Mouse (Mus musculus): Measurements from ENCODE around the gene Agtr1a. TPM values are rescaled to one million over a fixed set of nuclear protein-coding genes. Genes with fewer than 3 reads are reported as not detected.

Agtr1a gene
- 1.3 and 1.9 TPM in 2 replicates for polyA plus RNA-seq (2011; ENCODE audit: insufficient read depth, insufficient read length, low read depth, missing spikeins)

GRCm38 (mm10) chr13:30336148-30336801 lies at the start of gene Agtr1a:
TSS of gene Agtr1a (plus strand) at chr13:30336441.
- H3K27me3 ChIP-seq (ENCODE audit: control insufficient read depth, insufficient read depth, low read length, poor library complexity, severe bottlenecking), result no peaks in the 10 kb centered on the region
- H3K36me3 ChIP-seq (ENCODE audit: control insufficient read depth, insufficient read depth, low read length, poor library complexity, severe bottlenecking), result no peaks in the 10 kb centered on the region
- no peak for TF ChIP-seq CTCF (IDR thresholded peaks at IDR 0.05; ENCODE audit: low read depth, low read length)
- no peak for TF ChIP-seq POLR2A (IDR thresholded peaks at IDR 0.05; ENCODE audit: insufficient read depth, low read length)
- TF ChIP-seq EP300 (IDR thresholded peaks at IDR 0.05; ENCODE audit: insufficient read depth, low read depth, low read length), result no peak
- no peak within 1 kb of the TSS for H3K27ac ChIP-seq (ENCODE audit: insufficient read depth, low read length)
- no peaks in the 10 kb centered on the region for H3K4me1 ChIP-seq (ENCODE audit: control insufficient read depth, insufficient read depth, low read length)
- H3K9ac ChIP-seq (ENCODE audit: low read depth, poor library complexity, severe bottlenecking), result peak within 1 kb of the TSS; percentile 59
- peak within 1 kb of the TSS; percentile 55 for H3K4me3 ChIP-seq (ENCODE audit: low read depth, low read length)
- no peaks in the 10 kb centered on the region for H3K9me3 ChIP-seq (replicated peaks; ENCODE audit: control insufficient read depth, insufficient read depth, low read length, poor library complexity, severe bottlenecking)

GRCm38 (mm10) chr13:30310221-30310620 lies 26.0 kb upstream of the Agtr1a start:
- TF ChIP-seq POLR2A (IDR thresholded peaks at IDR 0.05; ENCODE audit: insufficient read depth, low read length) (no peak), CTCF (IDR thresholded peaks at IDR 0.05; ENCODE audit: low read depth, low read length) (no peak), EP300 (IDR thresholded peaks at IDR 0.05; ENCODE audit: insufficient read depth, low read depth, low read length) (no peak)
- no peaks in the 10 kb centered on the region; the same call in 1 of the 2 replicates for H3K9me3 ChIP-seq (replicated peaks; ENCODE audit: control insufficient read depth, insufficient read depth, low read length, poor library complexity, severe bottlenecking)
- H3K4me3 ChIP-seq (ENCODE audit: low read depth, low read length), result no peak overlapping the region
- H3K9ac ChIP-seq (ENCODE audit: low read depth, poor library complexity, severe bottlenecking), result no peak overlapping the region
- no peak overlapping the region for H3K27ac ChIP-seq (ENCODE audit: insufficient read depth, low read length)
- H3K27me3 ChIP-seq (ENCODE audit: control insufficient read depth, insufficient read depth, low read length, poor library complexity, severe bottlenecking), result no peaks in the 10 kb centered on the region
- no peaks in the 10 kb centered on the region for H3K36me3 ChIP-seq (ENCODE audit: control insufficient read depth, insufficient read depth, low read length, poor library complexity, severe bottlenecking)
- no peaks in the 10 kb centered on the region for H3K4me1 ChIP-seq (ENCODE audit: control insufficient read depth, insufficient read depth, low read length)

GRCm38 (mm10) chr13:30324669-30325346 lies 11.4 kb upstream of the Agtr1a start:
- Histone ChIP-seq H3K9me3 (replicated peaks; ENCODE audit: control insufficient read depth, insufficient read depth, low read length, poor library complexity, severe bottlenecking) (no peaks in the 10 kb centered on the region), H3K27me3 (ENCODE audit: control insufficient read depth, insufficient read depth, low read length, poor library complexity, severe bottlenecking) (no peaks in the 10 kb centered on the region), H3K27ac (ENCODE audit: insufficient read depth, low read length) (no peak overlapping the region), H3K4me1 (ENCODE audit: control insufficient read depth, insufficient read depth, low read length) (no peaks in the 10 kb centered on the region), H3K4me3 (ENCODE audit: low read depth, low read length) (no peak overlapping the region), H3K36me3 (ENCODE audit: control insufficient read depth, insufficient read depth, low read length, poor library complexity, severe bottlenecking) (no peaks in the 10 kb centered on the region), H3K9ac (ENCODE audit: low read depth, poor library complexity, severe bottlenecking) (no peak overlapping the region)
- TF ChIP-seq CTCF (IDR thresholded peaks at IDR 0.05; ENCODE audit: low read depth, low read length), result no peak

GRCm38 (mm10) chr13:30331061-30331460 lies 5.2 kb upstream of the Agtr1a start:
- Histone ChIP-seq H3K4me1 (ENCODE audit: control insufficient read depth, insufficient read depth, low read length) (no peaks in the 10 kb centered on the region), H3K9ac (ENCODE audit: low read depth, poor library complexity, severe bottlenecking) (no peak overlapping the region), H3K4me3 (ENCODE audit: low read depth, low read length) (no peak overlapping the region), H3K9me3 (replicated peaks; ENCODE audit: control insufficient read depth, insufficient read depth, low read length, poor library complexity, severe bottlenecking) (no peaks in the 10 kb centered on the region), H3K27ac (ENCODE audit: insufficient read depth, low read length) (no peak overlapping the region), H3K27me3 (ENCODE audit: control insufficient read depth, insufficient read depth, low read length, poor library complexity, severe bottlenecking) (no peaks in the 10 kb centered on the region), H3K36me3 (ENCODE audit: control insufficient read depth, insufficient read depth, low read length, poor library complexity, severe bottlenecking) (no peaks in the 10 kb centered on the region)
- TF ChIP-seq CTCF (IDR thresholded peaks at IDR 0.05; ENCODE audit: low read depth, low read length) (no peak), EP300 (IDR thresholded peaks at IDR 0.05; ENCODE audit: insufficient read depth, low read depth, low read length) (no peak), POLR2A (IDR thresholded peaks at IDR 0.05; ENCODE audit: insufficient read depth, low read length) (no peak)

- H3K4me1 ChIP-seq (ENCODE audit: control insufficient read depth, insufficient read depth, low read length), result no peaks in the 10 kb centered on the region
- TF ChIP-seq CTCF (IDR thresholded peaks at IDR 0.05; ENCODE audit: low read depth, low read length), result no peak
- TF ChIP-seq POLR2A (IDR thresholded peaks at IDR 0.05; ENCODE audit: insufficient read depth, low read length), result no peak
- TF ChIP-seq EP300 (IDR thresholded peaks at IDR 0.05; ENCODE audit: insufficient read depth, low read depth, low read length), result no peak
- H3K9me3 ChIP-seq (replicated peaks; ENCODE audit: control insufficient read depth, insufficient read depth, low read length, poor library complexity, severe bottlenecking), result no peaks in the 10 kb centered on the region
- no peak overlapping the region for H3K9ac ChIP-seq (ENCODE audit: low read depth, poor library complexity, severe bottlenecking)
- no peak overlapping the region for H3K4me3 ChIP-seq (ENCODE audit: low read depth, low read length)
- no peaks in the 10 kb centered on the region for H3K36me3 ChIP-seq (ENCODE audit: control insufficient read depth, insufficient read depth, low read length, poor library complexity, severe bottlenecking)
- no peak overlapping the region for H3K27ac ChIP-seq (ENCODE audit: insufficient read depth, low read length)
- H3K27me3 ChIP-seq (ENCODE audit: control insufficient read depth, insufficient read depth, low read length, poor library complexity, severe bottlenecking), result no peaks in the 10 kb centered on the region
Observed at GRCm38 (mm10) chr13:30331851-30332250, 4.4 kb upstream of the Agtr1a start.

GRCm38 (mm10) chr13:30332581-30332980 lies 3.7 kb upstream of the Agtr1a start:
- no peaks in the 10 kb centered on the region for H3K4me1 ChIP-seq (ENCODE audit: control insufficient read depth, insufficient read depth, low read length)
- H3K9me3 ChIP-seq (replicated peaks; ENCODE audit: control insufficient read depth, insufficient read depth, low read length, poor library complexity, severe bottlenecking), result no peaks in the 10 kb centered on the region
- no peaks in the 10 kb centered on the region for H3K36me3 ChIP-seq (ENCODE audit: control insufficient read depth, insufficient read depth, low read length, poor library complexity, severe bottlenecking)
- no peak overlapping the region for H3K4me3 ChIP-seq (ENCODE audit: low read depth, low read length)
- H3K9ac ChIP-seq (ENCODE audit: low read depth, poor library complexity, severe bottlenecking), result no peak overlapping the region
- no peak overlapping the region for H3K27ac ChIP-seq (ENCODE audit: insufficient read depth, low read length)
- TF ChIP-seq CTCF (IDR thresholded peaks at IDR 0.05; ENCODE audit: low read depth, low read length) (no peak), EP300 (IDR thresholded peaks at IDR 0.05; ENCODE audit: insufficient read depth, low read depth, low read length) (no peak)
- no peaks in the 10 kb centered on the region for H3K27me3 ChIP-seq (ENCODE audit: control insufficient read depth, insufficient read depth, low read length, poor library complexity, severe bottlenecking)

Data from ES-Bruce4 (cell line).